Mouse (Mus musculus): ENCODE results near the gene Map2k6. TPM values are rescaled to one million over a fixed set of nuclear protein-coding genes. Genes with fewer than 3 reads are reported as not detected.

Gene Map2k6
- total and polyA plus RNA-seq, 2 experiments: 2.0 to 22.5 TPM

GRCm38 (mm10) chr11:110482649-110483048, 83.7 kb downstream of the Map2k6 start:
- peaks cover 14% of the 10 kb centered on the region; the same call in 1 of the 2 replicates for H3K79me2 ChIP-seq (ENCODE audit: control insufficient read depth, insufficient read depth, low read length)
- H3K4me1 ChIP-seq (ENCODE audit: control insufficient read depth, insufficient read depth, low read length): peaks cover 16% of the 10 kb centered on the region
- no peaks in the 10 kb centered on the region for H3K27me3 ChIP-seq (ENCODE audit: control insufficient read depth, insufficient read depth, low read length)
- no peak for DNase-seq (ENCODE audit: extremely low read depth, low read depth, low spot score)
- H3K27ac ChIP-seq (replicated peaks; ENCODE audit: insufficient read depth, low read depth, low read length): no peak overlapping the region
- H3K4me3 ChIP-seq (ENCODE audit: insufficient read depth, low read depth, low read length): no peak overlapping the region
- WGBS: 90% methylated on average over 4 of the region's 4 CpGs
- H3K9ac ChIP-seq (ENCODE audit: low read depth, low read length): no peak overlapping the region
- TF ChIP-seq CTCF (IDR thresholded peaks at IDR 0.05; ENCODE audit: low read depth, low read length): no peak
- H3K36me3 ChIP-seq (ENCODE audit: control insufficient read depth, insufficient read depth, low read length): peaks cover 3% of the 10 kb centered on the region; the same call in 1 of the 2 replicates

- H3K36me3 ChIP-seq (ENCODE audit: control insufficient read depth, insufficient read depth, low read length): peaks cover 3% of the 10 kb centered on the region; the same call in 1 of the 2 replicates
- WGBS: 15% methylated on average over 6 of the region's 6 CpGs
- DNase-seq (ENCODE audit: extremely low read depth, low read depth, low spot score): peak; percentile 74
- peaks cover 14% of the 10 kb centered on the region; the same call in 1 of the 2 replicates for H3K79me2 ChIP-seq (ENCODE audit: control insufficient read depth, insufficient read depth, low read length)
- no peak overlapping the region for H3K4me3 ChIP-seq (ENCODE audit: insufficient read depth, low read depth, low read length)
- no peak overlapping the region for H3K9ac ChIP-seq (ENCODE audit: low read depth, low read length)
- no peaks in the 10 kb centered on the region for H3K27me3 ChIP-seq (ENCODE audit: control insufficient read depth, insufficient read depth, low read length)
- peaks cover 15% of the 10 kb centered on the region for H3K4me1 ChIP-seq (ENCODE audit: control insufficient read depth, insufficient read depth, low read length)
- no peak overlapping the region for H3K27ac ChIP-seq (replicated peaks; ENCODE audit: insufficient read depth, low read depth, low read length)
- TF ChIP-seq POLR2A (IDR thresholded peaks at IDR 0.05; ENCODE audit: extremely low read depth, insufficient read depth, low read length) (no peak), CTCF (IDR thresholded peaks at IDR 0.05; ENCODE audit: low read depth, low read length) (peak; percentile 40)
These were observed 84.2 kb downstream of the Map2k6 start for GRCm38 (mm10) chr11:110483165-110483564.

- Histone ChIP-seq H3K4me3 (ENCODE audit: insufficient read depth, low read depth, low read length) (no peak overlapping the region), H3K36me3 (ENCODE audit: control insufficient read depth, insufficient read depth, low read length) (peaks cover 3% of the 10 kb centered on the region; the same call in 1 of the 2 replicates), H3K27me3 (ENCODE audit: control insufficient read depth, insufficient read depth, low read length) (no peaks in the 10 kb centered on the region), H3K79me2 (ENCODE audit: control insufficient read depth, insufficient read depth, low read length) (peaks cover 14% of the 10 kb centered on the region; the same call in 1 of the 2 replicates), H3K9ac (ENCODE audit: low read depth, low read length) (no peak overlapping the region), H3K27ac (replicated peaks; ENCODE audit: insufficient read depth, low read depth, low read length) (no peak overlapping the region; the same call in 1 of the 2 replicates), H3K4me1 (ENCODE audit: control insufficient read depth, insufficient read depth, low read length) (peaks cover 15% of the 10 kb centered on the region)
- TF ChIP-seq POLR2A (IDR thresholded peaks at IDR 0.05; ENCODE audit: extremely low read depth, insufficient read depth, low read length) (no peak), CTCF (IDR thresholded peaks at IDR 0.05; ENCODE audit: low read depth, low read length) (no peak)
- peak; percentile 87 for DNase-seq (ENCODE audit: extremely low read depth, low read depth, low spot score)
- 100% methylated on average over 1 of the region's 1 CpGs for WGBS
These were observed 85.5 kb downstream of the Map2k6 start for GRCm38 (mm10) chr11:110484426-110484825.

DNA sequence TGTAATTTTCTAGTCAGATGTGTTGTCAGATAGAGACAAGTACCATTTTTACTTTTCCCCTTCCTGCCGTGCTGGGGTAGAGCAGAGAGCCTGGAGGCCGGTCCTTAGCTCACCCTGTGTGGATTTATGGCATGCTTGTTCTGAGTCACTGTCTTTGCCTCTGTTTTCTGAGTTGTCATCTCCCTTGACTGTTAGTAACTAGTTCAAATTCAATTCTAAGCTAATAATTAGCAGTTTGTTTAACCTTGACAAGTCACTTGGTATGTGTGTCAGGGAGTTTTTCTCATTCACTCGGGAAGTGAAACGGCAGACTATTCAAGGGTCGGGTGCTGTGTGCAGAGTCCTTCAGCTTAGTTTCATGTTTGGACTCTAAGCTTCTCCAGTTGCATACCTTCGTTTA, 86.2 kb downstream of the Map2k6 start:
- Histone ChIP-seq H3K9ac (ENCODE audit: low read depth, low read length) (no peak overlapping the region), H3K36me3 (ENCODE audit: control insufficient read depth, insufficient read depth, low read length) (peaks cover 3% of the 10 kb centered on the region; the same call in 1 of the 2 replicates), H3K79me2 (ENCODE audit: control insufficient read depth, insufficient read depth, low read length) (peaks cover 12% of the 10 kb centered on the region; the same call in 1 of the 2 replicates), H3K4me3 (ENCODE audit: insufficient read depth, low read depth, low read length) (no peak overlapping the region), H3K27ac (replicated peaks; ENCODE audit: insufficient read depth, low read depth, low read length) (peak overlapping the region; percentile 74), H3K4me1 (ENCODE audit: control insufficient read depth, insufficient read depth, low read length) (peaks cover 13% of the 10 kb centered on the region), H3K27me3 (ENCODE audit: control insufficient read depth, insufficient read depth, low read length) (no peaks in the 10 kb centered on the region)
- peak; percentile 63 for DNase-seq (ENCODE audit: extremely low read depth, low read depth, low spot score)
- TF ChIP-seq POLR2A (IDR thresholded peaks at IDR 0.05; ENCODE audit: extremely low read depth, insufficient read depth, low read length) (no peak), CTCF (IDR thresholded peaks at IDR 0.05; ENCODE audit: low read depth, low read length) (no peak)
- WGBS: 26% methylated on average over 6 of the region's 6 CpGs

DNA sequence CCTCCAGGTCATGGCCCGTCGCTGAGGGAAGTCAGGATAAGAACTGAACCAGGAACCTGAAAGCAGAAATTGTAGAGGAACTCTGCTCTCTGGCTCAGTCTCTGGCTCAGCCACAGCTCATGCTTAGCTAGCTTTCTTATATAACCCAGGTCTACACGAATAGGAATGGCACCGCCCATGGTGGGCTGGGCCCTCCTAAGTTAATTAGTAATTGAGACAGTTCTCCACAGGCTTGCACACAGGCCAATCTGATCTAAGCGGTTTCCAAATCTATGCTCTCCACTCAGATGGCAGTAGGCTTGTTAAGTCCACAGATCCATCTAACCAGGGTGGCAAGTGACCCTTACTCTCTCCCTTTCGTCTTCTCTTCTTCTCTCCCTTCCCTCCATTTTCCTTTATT, 88.9 kb downstream of the Map2k6 start:
- peak; percentile 97 for DNase-seq (ENCODE audit: extremely low read depth, low read depth, low spot score)
- Histone ChIP-seq H3K27me3 (ENCODE audit: control insufficient read depth, insufficient read depth, low read length) (no peaks in the 10 kb centered on the region), H3K79me2 (ENCODE audit: control insufficient read depth, insufficient read depth, low read length) (no peaks in the 10 kb centered on the region), H3K27ac (replicated peaks; ENCODE audit: insufficient read depth, low read depth, low read length) (peak overlapping the region; percentile 75), H3K9ac (ENCODE audit: low read depth, low read length) (no peak overlapping the region), H3K36me3 (ENCODE audit: control insufficient read depth, insufficient read depth, low read length) (peaks cover 19% of the 10 kb centered on the region), H3K4me3 (ENCODE audit: insufficient read depth, low read depth, low read length) (no peak overlapping the region), H3K4me1 (ENCODE audit: control insufficient read depth, insufficient read depth, low read length) (peaks cover 12% of the 10 kb centered on the region)
- 0 out of 2 replicates have a peak, but pooled peaks have one; percentile 27 for TF ChIP-seq POLR2A (IDR thresholded peaks at IDR 0.05; ENCODE audit: extremely low read depth, insufficient read depth, low read length)
- no peak for TF ChIP-seq CTCF (IDR thresholded peaks at IDR 0.05; ENCODE audit: low read depth, low read length)
- WGBS: 36% methylated on average over 6 of the region's 6 CpGs

- H3K4me1 ChIP-seq (ENCODE audit: control insufficient read depth, insufficient read depth, low read length): peaks cover 10% of the 10 kb centered on the region
- peak overlapping the region; percentile 75 for H3K27ac ChIP-seq (replicated peaks; ENCODE audit: insufficient read depth, low read depth, low read length)
- H3K36me3 ChIP-seq (ENCODE audit: control insufficient read depth, insufficient read depth, low read length): peaks cover 24% of the 10 kb centered on the region
- TF ChIP-seq CTCF (IDR thresholded peaks at IDR 0.05; ENCODE audit: low read depth, low read length) (no peak), POLR2A (IDR thresholded peaks at IDR 0.05; ENCODE audit: extremely low read depth, insufficient read depth, low read length) (no peak)
- no peaks in the 10 kb centered on the region for H3K27me3 ChIP-seq (ENCODE audit: control insufficient read depth, insufficient read depth, low read length)
- 92% methylated on average over 7 of the region's 7 CpGs for WGBS
- DNase-seq (ENCODE audit: extremely low read depth, low read depth, low spot score): no peak
- no peak overlapping the region for H3K9ac ChIP-seq (ENCODE audit: low read depth, low read length)
- no peak overlapping the region for H3K4me3 ChIP-seq (ENCODE audit: insufficient read depth, low read depth, low read length)
- H3K79me2 ChIP-seq (ENCODE audit: control insufficient read depth, insufficient read depth, low read length): no peaks in the 10 kb centered on the region
These were observed 89.4 kb downstream of the Map2k6 start for GRCm38 (mm10) chr11:110488301-110488700.

All from liver, adult 2 months (tissue).